Mouse (Mus musculus) heart, adult 18-20 months (tissue): ENCODE data around the gene Ppib. TPM values are rescaled to one million over a fixed set of nuclear protein-coding genes. Genes with fewer than 3 reads are reported as not detected.

Experiments
- DNase-seq, 2 experiments: peaks; one replicate each; pipeline ENCODE4 v3.0.0; 2021 to 2022; ENCODE audit warnings: mixed read lengths in 1 of 2
- total RNA-seq, 2 experiments: library from RNA; stranded (reverse); gene quantifications; 2 replicates each; pipeline ENCODE4 v1.2.3; 2021

Ppib gene
- total RNA-seq, 2 experiments from 2014 or later = 102 to 105 TPM

GRCm38 (mm10) chr9:66072754-66073153 lies 12.7 kb downstream of the Ppib start:
- DNase-seq = no peak

GRCm38 (mm10) chr9:66078072-66078471 lies 18.1 kb downstream of the Ppib start:
- no peak for DNase-seq

DNA sequence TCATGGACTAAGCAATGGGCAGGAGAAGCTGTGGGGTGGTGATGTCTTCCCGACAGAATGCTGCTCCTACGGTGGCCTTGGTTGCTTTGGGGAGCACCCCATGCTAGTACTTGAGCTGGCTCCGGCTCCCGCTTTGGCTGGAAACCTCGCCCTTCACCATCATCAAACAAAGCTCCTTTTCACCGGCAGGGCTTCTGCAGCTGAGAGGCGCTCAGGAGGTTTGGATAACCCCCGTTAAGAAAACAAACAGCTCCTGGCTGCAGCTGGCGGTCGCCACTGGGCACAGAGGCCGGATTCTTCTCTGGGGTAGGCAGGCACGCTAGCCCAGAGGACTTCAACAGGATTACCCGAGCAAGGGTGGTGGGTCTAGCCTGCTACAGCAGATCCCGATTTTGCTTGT lies 18.5 kb downstream of the Ppib start:
- no peak for DNase-seq

DNA sequence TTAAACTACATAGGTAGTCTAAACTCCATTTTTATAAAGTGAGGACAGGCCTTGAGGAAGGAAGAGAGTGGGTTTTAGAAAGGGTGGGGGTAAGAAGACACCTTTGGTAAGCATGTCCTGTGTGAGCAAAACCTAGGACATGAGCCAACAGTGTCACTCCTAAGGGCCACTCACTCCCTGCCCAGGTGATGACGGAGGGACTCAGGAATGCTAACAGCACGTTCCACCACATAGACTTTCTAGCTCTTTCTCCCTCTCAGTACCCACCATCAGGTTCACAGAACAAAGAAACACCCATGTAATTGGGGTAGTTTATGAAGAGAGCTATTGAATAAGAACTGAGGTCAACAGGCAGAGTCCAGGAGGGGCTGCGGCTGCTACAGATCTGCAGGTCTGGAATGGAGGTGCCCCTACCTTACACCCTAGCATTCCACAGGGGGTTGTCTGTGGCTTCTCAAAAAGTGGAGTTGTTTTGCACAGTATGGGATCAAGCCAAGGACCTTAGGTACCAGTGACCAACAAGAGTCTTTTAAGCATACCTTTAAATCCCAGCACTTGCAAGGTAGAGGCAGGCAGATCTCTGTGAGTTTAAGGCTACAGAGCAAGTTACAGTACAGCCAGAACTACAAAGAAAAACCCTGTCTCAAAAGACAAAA lies 20.9 kb downstream of the Ppib start:
- DNase-seq = no peak

DNA sequence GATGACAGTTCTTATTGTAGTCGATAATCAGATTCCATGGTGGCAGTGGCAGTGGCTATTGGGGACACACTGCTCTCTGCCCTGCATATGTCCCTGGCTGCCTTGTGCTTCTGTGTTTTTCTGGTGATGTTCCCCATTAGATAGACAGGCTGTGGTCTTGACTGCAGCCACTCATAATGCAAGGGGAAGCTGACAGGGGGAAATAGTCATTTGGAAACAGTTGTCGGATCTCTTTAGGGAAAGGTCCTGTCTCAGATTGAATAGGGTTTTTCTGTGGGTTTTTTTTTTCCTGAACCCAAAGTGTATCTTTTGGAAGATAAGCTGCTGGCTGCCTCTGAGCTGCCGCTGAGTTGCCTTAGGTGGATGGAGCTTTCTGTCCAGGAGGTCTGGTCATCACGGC lies 22.0 kb downstream of the Ppib start:
- no peak for DNase-seq

DNA sequence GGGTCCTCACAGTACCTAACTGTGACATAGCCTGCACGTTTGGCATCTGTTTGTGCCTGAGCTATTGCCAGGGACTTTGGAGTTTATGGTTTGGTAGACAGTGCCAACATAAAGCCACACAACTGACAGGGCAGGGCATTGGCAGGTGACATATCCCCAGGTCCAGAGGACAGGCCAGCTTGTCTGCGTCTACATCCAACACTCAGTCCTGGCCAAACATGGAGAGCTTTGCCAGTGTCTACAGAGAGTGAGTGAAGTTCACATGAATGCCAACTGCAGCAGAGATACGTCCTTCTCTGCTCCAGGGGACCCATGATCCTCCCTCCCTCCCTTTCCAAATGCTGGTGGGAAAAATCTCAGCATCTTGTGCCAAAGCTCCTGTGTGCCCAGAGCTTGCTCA lies 24.1 kb downstream of the Ppib start:
- DNase-seq = no peak

- no peak for DNase-seq
Observed at GRCm38 (mm10) chr9:66087062-66087461, 27.0 kb downstream of the Ppib start.

DNA sequence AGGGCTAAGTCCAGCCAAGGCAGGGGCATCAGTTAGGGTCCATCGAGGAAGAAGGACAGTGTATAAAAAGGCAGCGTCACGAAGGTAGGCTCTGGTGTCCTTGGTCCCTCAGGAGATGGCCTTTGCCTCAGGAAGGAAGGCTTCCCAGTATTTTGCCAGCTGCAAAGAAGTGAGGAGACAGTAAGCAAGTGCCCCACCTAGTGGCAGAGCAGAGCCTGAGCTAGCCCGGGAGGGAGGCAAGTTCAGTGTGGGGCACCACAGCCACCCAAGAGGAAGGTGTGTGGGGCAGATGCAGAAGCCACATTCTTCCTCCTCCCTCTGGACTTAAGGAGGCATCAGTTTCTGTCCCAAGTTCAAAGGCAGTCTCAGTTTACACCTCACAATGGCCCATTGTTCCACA lies 28.4 kb downstream of the Ppib start:
- peak; percentile 48 to 72 for DNase-seq

DNA sequence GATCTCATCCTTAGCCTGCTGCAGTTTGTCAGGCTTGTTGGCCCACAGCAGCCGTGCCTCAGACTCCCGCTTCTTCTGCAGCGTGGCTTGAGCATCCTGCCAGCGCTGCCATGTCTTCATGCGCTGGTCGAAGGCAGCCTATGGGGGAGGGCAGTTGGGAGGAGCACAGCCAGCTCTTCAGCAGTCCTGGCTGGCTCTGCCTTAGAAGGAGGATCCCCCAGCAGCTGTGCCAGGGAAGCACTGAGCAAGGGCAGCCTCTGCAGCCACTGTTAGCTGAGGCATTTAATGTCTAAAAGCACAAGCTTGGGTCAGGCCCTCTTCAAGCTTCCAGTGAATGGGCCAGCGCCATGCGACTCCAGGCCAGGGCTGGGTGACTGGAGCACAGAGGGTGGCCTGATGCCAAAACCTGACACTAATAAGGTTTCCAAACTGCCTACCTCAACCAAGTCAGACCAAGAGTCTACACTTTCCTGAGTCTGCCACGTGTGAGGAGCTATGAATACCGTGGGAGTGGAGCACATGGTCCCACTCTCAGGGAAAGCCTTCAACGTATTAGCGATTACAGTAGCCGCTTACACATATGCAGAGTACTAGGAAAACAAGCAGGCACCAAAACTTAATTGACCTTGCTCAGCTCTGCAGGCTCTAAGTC lies 30.7 kb downstream of the Ppib start:
- DNase-seq = no peak

- DNase-seq = no peak
Observed at GRCm38 (mm10) chr9:66091327-66092231, 31.6 kb downstream of the Ppib start.

GRCm38 (mm10) chr9:66092664-66093063 lies 32.6 kb downstream of the Ppib start:
- DNase-seq = no peak

DNA sequence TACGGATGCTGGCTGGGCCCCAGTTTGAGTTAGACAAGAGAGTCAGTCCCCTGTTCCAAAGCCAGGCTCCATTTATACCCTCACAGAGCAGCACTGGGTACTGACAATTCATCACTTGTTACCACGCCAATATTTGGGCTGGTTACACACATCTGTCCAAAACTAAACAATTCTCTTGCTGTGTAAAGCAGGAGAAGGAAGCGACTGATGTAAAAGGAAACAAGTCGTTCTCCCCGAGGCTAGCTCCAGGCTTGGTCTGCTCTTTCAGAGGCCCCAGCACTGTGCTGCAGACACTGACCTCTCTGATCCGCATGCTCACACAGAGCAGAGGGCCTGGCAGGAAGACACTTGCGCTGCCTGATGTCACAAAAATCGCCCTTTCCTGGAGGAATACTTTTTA lies 41.6 kb downstream of the Ppib start:
- DNase-seq = no peak

GRCm38 (mm10) chr9:66102668-66103067 lies 42.6 kb downstream of the Ppib start:
- DNase-seq = no peak

DNA sequence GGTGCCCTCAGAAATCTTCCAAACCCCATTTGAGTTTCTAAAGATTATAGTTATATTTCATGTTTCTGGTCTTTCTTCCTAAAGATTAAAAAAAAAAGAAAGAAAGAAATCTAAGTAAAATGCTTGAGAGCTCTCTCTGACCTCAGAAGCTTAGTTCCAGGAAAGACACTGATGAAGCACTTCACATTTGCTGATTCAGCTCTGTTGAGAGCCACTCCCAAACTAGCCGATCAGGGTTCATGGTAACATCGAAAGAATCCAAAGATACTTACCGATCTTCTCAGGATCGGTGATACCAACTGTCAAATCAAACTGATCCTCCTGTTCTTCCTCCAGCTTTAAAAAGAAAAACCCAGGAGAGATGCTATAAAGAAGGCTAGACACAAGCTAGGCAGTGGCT lies 44.6 kb downstream of the Ppib start:
- no peak for DNase-seq

- no peak for DNase-seq
Observed at GRCm38 (mm10) chr9:66105168-66105567, 45.1 kb downstream of the Ppib start.

DNA sequence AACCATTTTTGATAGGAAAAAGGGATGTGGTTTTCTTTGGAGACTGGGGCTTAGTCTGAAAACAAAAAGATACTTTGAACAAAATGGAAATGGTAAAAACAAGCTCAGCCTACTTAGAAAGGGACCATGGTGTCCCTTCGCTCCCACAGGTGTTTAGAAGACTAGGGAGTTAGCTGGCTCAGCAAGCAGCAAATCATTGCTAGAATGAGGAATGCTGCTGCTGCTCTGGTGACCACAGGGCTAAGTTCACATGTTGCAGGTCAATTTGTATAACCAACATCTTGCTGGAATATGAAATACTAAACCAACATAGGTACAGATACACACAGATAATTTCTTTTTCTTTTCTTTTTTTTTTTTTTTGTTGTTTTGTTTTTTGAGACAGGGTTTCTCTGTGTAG lies 49.6 kb downstream of the Ppib start:
- no peak for DNase-seq

DNA sequence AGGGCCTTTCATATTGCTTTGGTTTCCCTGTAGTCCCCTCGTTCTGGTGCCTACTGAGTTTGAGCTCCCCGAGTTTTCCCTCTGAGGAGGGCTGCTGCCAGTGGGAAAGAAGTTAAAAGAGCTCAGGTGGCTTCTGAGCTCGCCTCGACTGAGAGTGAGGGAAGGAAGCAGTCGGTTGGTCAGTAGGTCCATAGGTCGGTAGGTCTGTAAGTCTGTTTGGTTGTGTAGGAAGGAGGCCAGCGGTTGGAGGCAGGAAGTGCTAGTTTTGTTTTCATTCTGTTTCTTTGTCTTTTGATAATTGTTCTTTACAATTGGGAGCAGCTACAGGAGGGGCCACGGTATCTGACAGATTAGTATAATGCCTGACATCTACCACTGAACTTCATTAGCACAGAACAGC lies 50.1 kb downstream of the Ppib start:
- DNase-seq = no peak

- DNase-seq = no peak
Observed at GRCm38 (mm10) chr9:66110611-66111379, 50.8 kb downstream of the Ppib start.

GRCm38 (mm10) chr9:66114341-66114740 lies 54.3 kb downstream of the Ppib start:
- DNase-seq = no peak
